Comparison of ENCODE assay signal across 8 mouse cellular contexts in genomic region chr2:162931123-162931673, GRCm38 (mm10). TPM values are rescaled to one million over a fixed set of nuclear protein-coding genes. Genes with fewer than 3 reads are reported as not detected.
DNase-seq lines count a peak whose midpoint lies in the region; ATAC-seq lines count a peak whose summit lies in the region.

Gene Srsf6, plus strand, starts transcription at chr2:162931528.

- peak within 1 kb of the TSS; percentile 98 for H3K27ac ChIP-seq in heart, embryonic 14.5 days (replicated peaks in 1 of 2; ENCODE audit: control insufficient read depth in 1 of 2, insufficient read depth in 1 of 2, low read depth in 2 of 2, low read length in 2 of 2)
- H3K27ac ChIP-seq in liver, embryonic 13.5 days = peak within 1 kb of the TSS; percentile 93
- H3K27ac ChIP-seq in stomach, embryonic 16.5 days (ENCODE audit: low read length) = peak within 1 kb of the TSS; percentile 99

- H3K9me3 ChIP-seq in heart, embryonic 14.5 days (ENCODE audit: control insufficient read depth, low read length) = no peaks in the 10 kb centered on the region
- 0 out of 2 replicates have a peak, but pooled peaks cover 4% of the 10 kb centered on the region for H3K9me3 ChIP-seq in liver, embryonic 13.5 days (replicated peaks)
- H3K9me3 ChIP-seq in stomach, embryonic 16.5 days (replicated peaks; ENCODE audit: control insufficient read depth, low read length) = no peaks in the 10 kb centered on the region

- ATAC-seq in heart, embryonic 14.5 days (ENCODE audit: insufficient number of reproducible peaks, insufficient read depth, low FRiP score, low read depth) = peak; percentile 96
- ATAC-seq in liver, embryonic 13.5 days (ENCODE audit: low read depth) = peak; percentile 91
- peak; percentile 96 for ATAC-seq in stomach, embryonic 16.5 days (ENCODE audit: insufficient read depth, low FRiP score)

- peak within 1 kb of the TSS; percentile 86 for H3K4me2 ChIP-seq in heart, embryonic 14.5 days (ENCODE audit: low read length)
- H3K4me2 ChIP-seq in liver, embryonic 13.5 days = peak within 1 kb of the TSS; percentile 82
- H3K4me2 ChIP-seq in stomach, embryonic 16.5 days (ENCODE audit: low read depth, low read length) = peak within 1 kb of the TSS; percentile 80

- under 1% methylated on average over 61 of the region's 68 CpGs for WGBS in heart, embryonic 14.5 days
- WGBS in liver, embryonic 13.5 days (ENCODE audit: insufficient replicate concordance) = 0% methylated on average over 68 of the region's 68 CpGs
- WGBS in stomach, embryonic 16.5 days = under 1% methylated on average over 65 of the region's 68 CpGs

- H3K9ac ChIP-seq in heart, embryonic 14.5 days (ENCODE audit: low read length) = peak within 1 kb of the TSS; percentile 100
- H3K9ac ChIP-seq in liver, embryonic 13.5 days = peak within 1 kb of the TSS; percentile 99
- peak within 1 kb of the TSS; percentile 100 for H3K9ac ChIP-seq in stomach, embryonic 16.5 days (ENCODE audit: low read length)

- H3K4me3 ChIP-seq in heart, embryonic 14.5 days (ENCODE audit: control insufficient read depth in 1 of 2, insufficient read depth in 1 of 2, low read depth in 1 of 2, low read length in 2 of 2) = peak within 1 kb of the TSS; percentile 73 to 99
- peak within 1 kb of the TSS; percentile 98 for H3K4me3 ChIP-seq in liver, embryonic 13.5 days (replicated peaks)
- peak within 1 kb of the TSS; percentile 99 for H3K4me3 ChIP-seq in stomach, embryonic 16.5 days (replicated peaks; ENCODE audit: low read length)

- DNase-seq in CD4-positive, CD25-positive, alpha-beta regulatory T cell, adult 2 months (ENCODE audit: low read depth, low spot score) = peak; percentile 96
- peak; percentile 93 for DNase-seq in c-Kit-negative CD71-positive TER-119-positive erythroid progenitor cells, embryonic 14.5 days (ENCODE audit: low read depth, low spot score)
- peak; percentile 61 for DNase-seq in fibroblast of lung, adult 2 months (ENCODE audit: low read depth)
- DNase-seq in kidney, postnatal 14 days = peak; percentile 95
- DNase-seq in liver, embryonic 13.5 days = peak; percentile 79
- peak; percentile 87 for DNase-seq in neural tube, embryonic 10.5 days (ENCODE audit: extremely low spot score, low spot score)

- 0 out of 2 replicates have a peak, but pooled peaks cover 6% of the 10 kb centered on the region for H3K27me3 ChIP-seq in heart, embryonic 14.5 days (ENCODE audit: control insufficient read depth, insufficient read depth, low read length)
- H3K27me3 ChIP-seq in liver, embryonic 13.5 days = no peaks in the 10 kb centered on the region
- H3K27me3 ChIP-seq in stomach, embryonic 16.5 days (ENCODE audit: control insufficient read depth, insufficient read depth, low read length) = peaks cover 5% of the 10 kb centered on the region; the same call in 1 of the 2 replicates

- H3K4me1 ChIP-seq in heart, embryonic 14.5 days (ENCODE audit: control insufficient read depth in 2 of 2, insufficient read depth in 2 of 2, low read length in 2 of 2) = peaks cover 3 to 12% of the 10 kb centered on the region in 2 experiments
- peaks cover 45% of the 10 kb centered on the region for H3K4me1 ChIP-seq in liver, embryonic 13.5 days (replicated peaks)
- H3K4me1 ChIP-seq in stomach, embryonic 16.5 days (ENCODE audit: control insufficient read depth, insufficient read depth, low read length) = peaks cover 7% of the 10 kb centered on the region

- H3K36me3 ChIP-seq in heart, embryonic 14.5 days (ENCODE audit: control insufficient read depth, insufficient read depth, low read length) = peaks cover 37% of the 10 kb centered on the region
- H3K36me3 ChIP-seq in liver, embryonic 13.5 days = peaks cover 37% of the 10 kb centered on the region
- H3K36me3 ChIP-seq in stomach, embryonic 16.5 days (ENCODE audit: control insufficient read depth, insufficient read depth, low read length) = peaks cover 19% of the 10 kb centered on the region

RNA-seq across cellular contexts. Expression of gene Srsf6, which starts in this region (rescaled TPM):
- polyA plus RNA-seq in heart, embryonic 14.5 days (2014; fragmentation: Nextera tagmentation; extraction: Ambion mirVana) = 111 and 124 TPM in 2 replicates
- 138 and 164 TPM in 2 replicates for polyA plus RNA-seq in liver, embryonic 13.5 days (2015; fragmentation: Nextera tagmentation; extraction: Ambion mirVana)
- polyA plus RNA-seq in stomach, embryonic 16.5 days (2015; fragmentation: Nextera tagmentation; extraction: Ambion mirVana) = 138 and 150 TPM in 2 replicates

Comparison
In these comparisons a context has a peak if more than half of its experiments do, and no peak if none do; other contexts are left out.
1. Peak in every context shown above with its lines: DNase-seq, ATAC-seq, H3K4me3 ChIP-seq and H3K27ac ChIP-seq.